Mouse (Mus musculus) frontal cortex, postnatal 36 days (tissue): ENCODE results near the gene Hs3st5.

Experiments used
- DNase-seq, 2 experiments: peaks; one replicate each; pipeline ENCODE4 v3.0.0; 2022; ENCODE audit warnings: low spot score in 2 of 2

Gene Hs3st5

GRCm38 (mm10) chr10:36800925-36801482 lies 294.4 kb downstream of the Hs3st5 start:
- DNase-seq = no peak

- no peak for DNase-seq
These were observed 297.1 kb downstream of the Hs3st5 start for GRCm38 (mm10) chr10:36803705-36804104.

- no peak for DNase-seq
These were observed 298.7 kb downstream of the Hs3st5 start for GRCm38 (mm10) chr10:36805265-36805664.

GRCm38 (mm10) chr10:36805788-36806187 lies 299.2 kb downstream of the Hs3st5 start:
- no peak for DNase-seq

GRCm38 (mm10) chr10:36807007-36807406 lies 300.4 kb downstream of the Hs3st5 start:
- no peak for DNase-seq

GRCm38 (mm10) chr10:36818867-36819266 lies 312.3 kb downstream of the Hs3st5 start:
- DNase-seq = no peak

GRCm38 (mm10) chr10:36829079-36829478 lies 322.5 kb downstream of the Hs3st5 start:
- DNase-seq = no peak

GRCm38 (mm10) chr10:36832204-36832603 lies 325.6 kb downstream of the Hs3st5 start:
- DNase-seq = no peak

GRCm38 (mm10) chr10:36834224-36834623 lies 327.6 kb downstream of the Hs3st5 start:
- peak; percentile 33 to 50 for DNase-seq

GRCm38 (mm10) chr10:36835836-36836516 lies 329.4 kb downstream of the Hs3st5 start:
- DNase-seq = no peak

GRCm38 (mm10) chr10:36850231-36850630 lies 343.6 kb downstream of the Hs3st5 start:
- DNase-seq = no peak

GRCm38 (mm10) chr10:36862127-36862895 lies 355.7 kb downstream of the Hs3st5 start:
- no peak for DNase-seq
